Mouse (Mus musculus): ENCODE measurements at regions not wholly inside any gene's neighbourhood (a gene's known extent, or its start where the extent isn't known, plus 50 kb on each side); places are given as distances from the start of the nearest gene placed in this dataset.

- TF ChIP-seq CTCF (IDR thresholded peaks at IDR 0.05; ENCODE audit: borderline replicate concordance, insufficient read depth, low read depth, low read length): no peak
- TF ChIP-seq POLR2A (IDR thresholded peaks at IDR 0.05; ENCODE audit: borderline replicate concordance, insufficient read depth, low read length): no peak
Observed at GRCm38 (mm10) chr14:52565606-52566005, 70.1 kb upstream of the Olfr1507 start.

Data from cerebellum, adult 2 months (tissue).